Mouse (Mus musculus): ENCODE data around the gene A530084C06Rik. TPM values are rescaled to one million over a fixed set of nuclear protein-coding genes. Genes with fewer than 3 reads are reported as not detected.

A530084C06Rik gene
- total RNA-seq, 1 experiment = 0.22 TPM

- Histone ChIP-seq H3K27ac (ENCODE audit: insufficient read depth, low read depth, low read length, poor library complexity, severe bottlenecking) (no peak overlapping the region), H3K36me3 (ENCODE audit: control insufficient read depth, insufficient read depth, low read length, poor library complexity, severe bottlenecking) (no peaks in the 10 kb centered on the region), H3K4me1 (ENCODE audit: control insufficient read depth in 2 of 2, insufficient read depth in 2 of 2, low read length in 2 of 2, poor library complexity in 1 of 2) (no peaks in the 10 kb centered on the region), H3K9me3 (ENCODE audit: control insufficient read depth, insufficient read depth, low read depth, low read length) (no peaks in the 10 kb centered on the region), H3K4me3 (ENCODE audit: insufficient read depth in 1 of 2, low read depth in 1 of 2, low read length in 2 of 2, poor library complexity in 1 of 2, severe bottlenecking in 1 of 2) (no peak overlapping the region), H3K9ac (ENCODE audit: insufficient read depth, low read depth, low read length, poor library complexity, severe bottlenecking) (no peak overlapping the region)
- TF ChIP-seq MAFK (IDR thresholded peaks at IDR 0.05; ENCODE audit: insufficient read depth, low read depth, low read length) = no peak
- no peak for TF ChIP-seq ZNF384 (IDR thresholded peaks at IDR 0.05; ENCODE audit: low read depth, low read length)
- no peak for TF ChIP-seq HCFC1 (IDR thresholded peaks at IDR 0.05; ENCODE audit: borderline replicate concordance, insufficient read depth, low read length)
- no peak for TF ChIP-seq CHD2 (IDR thresholded peaks at IDR 0.05; ENCODE audit: low read depth, low read length)
- TF ChIP-seq ZC3H11A (IDR thresholded peaks at IDR 0.05; ENCODE audit: borderline replicate concordance, low read depth, low read length) = no peak
- in situ Hi-C loops (cut with MboI; ENCODE audit: low sequenced_read_pairs in 2 of 2, unreplicated experiment in 2 of 2) = no loop called here
- no peak for DNase-seq (ENCODE audit: low read depth, low spot score)
Measured at GRCm38 (mm10) chr13:31572806-31573508, 13.8 kb upstream of the A530084C06Rik start.

- in situ Hi-C loops (cut with MboI; ENCODE audit: low sequenced_read_pairs in 2 of 2, unreplicated experiment in 2 of 2) = loop anchor here in 1 of 2 experiments (10.0 kb wide), 1 partner anchor 57 kb away; the partner anchor contains the start of gene Foxf2
- no peak for TF ChIP-seq CHD2 (IDR thresholded peaks at IDR 0.05; ENCODE audit: low read depth, low read length)
- no peak for TF ChIP-seq ZC3H11A (IDR thresholded peaks at IDR 0.05; ENCODE audit: borderline replicate concordance, low read depth, low read length)
- TF ChIP-seq MAFK (IDR thresholded peaks at IDR 0.05; ENCODE audit: insufficient read depth, low read depth, low read length) = no peak
- TF ChIP-seq HCFC1 (IDR thresholded peaks at IDR 0.05; ENCODE audit: borderline replicate concordance, insufficient read depth, low read length) = no peak
- no peak for TF ChIP-seq ZNF384 (IDR thresholded peaks at IDR 0.05; ENCODE audit: low read depth, low read length)
- no peak overlapping the region for H3K27ac ChIP-seq (ENCODE audit: insufficient read depth, low read depth, low read length, poor library complexity, severe bottlenecking)
- no peaks in the 10 kb centered on the region for H3K4me1 ChIP-seq (ENCODE audit: control insufficient read depth in 2 of 2, insufficient read depth in 2 of 2, low read length in 2 of 2, poor library complexity in 1 of 2)
- H3K9me3 ChIP-seq (ENCODE audit: control insufficient read depth, insufficient read depth, low read depth, low read length) = no peaks in the 10 kb centered on the region
- no peaks in the 10 kb centered on the region for H3K36me3 ChIP-seq (ENCODE audit: control insufficient read depth, insufficient read depth, low read length, poor library complexity, severe bottlenecking)
- H3K4me3 ChIP-seq (ENCODE audit: insufficient read depth in 1 of 2, low read depth in 1 of 2, low read length in 2 of 2, poor library complexity in 1 of 2, severe bottlenecking in 1 of 2) = no peak overlapping the region
- H3K9ac ChIP-seq (ENCODE audit: insufficient read depth, low read depth, low read length, poor library complexity, severe bottlenecking) = no peak overlapping the region
- DNase-seq (ENCODE audit: low read depth, low spot score) = no peak
Measured at GRCm38 (mm10) chr13:31567617-31568294, 8.6 kb upstream of the A530084C06Rik start.

DNA sequence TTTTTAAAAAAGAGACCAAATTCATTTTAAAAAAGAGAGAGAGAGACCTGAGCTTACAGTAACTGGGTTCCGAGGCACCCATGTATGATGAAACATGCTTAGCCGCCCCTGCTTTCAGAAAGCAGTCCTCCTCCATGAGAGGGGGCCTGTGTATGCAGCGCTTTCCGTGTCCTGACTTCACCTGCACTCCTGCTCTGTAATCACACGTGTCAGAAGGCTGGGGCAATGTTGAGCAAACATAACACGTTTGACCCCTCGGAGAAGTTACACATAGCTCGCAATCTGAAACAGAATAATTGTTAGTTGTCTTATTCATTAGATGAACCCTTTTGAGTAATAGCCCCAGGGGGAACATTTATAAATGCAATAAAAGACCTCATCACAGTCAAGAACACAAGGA, 8.0 kb upstream of the A530084C06Rik start:
- Histone ChIP-seq H3K4me3 (ENCODE audit: insufficient read depth in 1 of 2, low read depth in 1 of 2, low read length in 2 of 2, poor library complexity in 1 of 2, severe bottlenecking in 1 of 2) (no peak overlapping the region), H3K9ac (ENCODE audit: insufficient read depth, low read depth, low read length, poor library complexity, severe bottlenecking) (no peak overlapping the region), H3K27ac (ENCODE audit: insufficient read depth, low read depth, low read length, poor library complexity, severe bottlenecking) (no peak overlapping the region), H3K36me3 (ENCODE audit: control insufficient read depth, insufficient read depth, low read length, poor library complexity, severe bottlenecking) (no peaks in the 10 kb centered on the region), H3K4me1 (ENCODE audit: control insufficient read depth in 2 of 2, insufficient read depth in 2 of 2, low read length in 2 of 2, poor library complexity in 1 of 2) (no peaks in the 10 kb centered on the region), H3K9me3 (ENCODE audit: control insufficient read depth, insufficient read depth, low read depth, low read length) (no peaks in the 10 kb centered on the region)
- TF ChIP-seq ZC3H11A (IDR thresholded peaks at IDR 0.05; ENCODE audit: borderline replicate concordance, low read depth, low read length) (no peak), CHD2 (IDR thresholded peaks at IDR 0.05; ENCODE audit: low read depth, low read length) (no peak)
- in situ Hi-C loops (cut with MboI; ENCODE audit: low sequenced_read_pairs in 2 of 2, unreplicated experiment in 2 of 2) = loop anchor here in 1 of 2 experiments (10.0 kb wide), 1 partner anchor 58 kb away; the partner anchor contains the start of gene Foxf2
- no peak for DNase-seq (ENCODE audit: low read depth, low spot score)

- no peak overlapping the region for H3K4me3 ChIP-seq (ENCODE audit: insufficient read depth in 1 of 2, low read depth in 1 of 2, low read length in 2 of 2, poor library complexity in 1 of 2, severe bottlenecking in 1 of 2)
- no peak for DNase-seq (ENCODE audit: low read depth, low spot score)
- H3K27ac ChIP-seq (ENCODE audit: insufficient read depth, low read depth, low read length, poor library complexity, severe bottlenecking) = no peak overlapping the region
- H3K4me1 ChIP-seq (ENCODE audit: control insufficient read depth in 2 of 2, insufficient read depth in 2 of 2, low read length in 2 of 2, poor library complexity in 1 of 2) = no peaks in the 10 kb centered on the region
- TF ChIP-seq CHD2 (IDR thresholded peaks at IDR 0.05; ENCODE audit: low read depth, low read length) = no peak
- TF ChIP-seq HCFC1 (IDR thresholded peaks at IDR 0.05; ENCODE audit: borderline replicate concordance, insufficient read depth, low read length) = no peak
- no peak for TF ChIP-seq ZNF384 (IDR thresholded peaks at IDR 0.05; ENCODE audit: low read depth, low read length)
- TF ChIP-seq ZC3H11A (IDR thresholded peaks at IDR 0.05; ENCODE audit: borderline replicate concordance, low read depth, low read length) = no peak
- in situ Hi-C loops (cut with MboI; ENCODE audit: low sequenced_read_pairs in 2 of 2, unreplicated experiment in 2 of 2) = loop anchor here (5.0 to 10.0 kb wide), 2 partner anchors 60 to 63 kb away; partner anchors contain the start of gene Foxf2 (in 2 of the 2)
- H3K36me3 ChIP-seq (ENCODE audit: control insufficient read depth, insufficient read depth, low read length, poor library complexity, severe bottlenecking) = no peaks in the 10 kb centered on the region
- no peaks in the 10 kb centered on the region for H3K9me3 ChIP-seq (ENCODE audit: control insufficient read depth, insufficient read depth, low read depth, low read length)
- H3K9ac ChIP-seq (ENCODE audit: insufficient read depth, low read depth, low read length, poor library complexity, severe bottlenecking) = no peak overlapping the region
Measured at GRCm38 (mm10) chr13:31564394-31564793, 5.3 kb upstream of the A530084C06Rik start.
